Mouse (Mus musculus): ENCODE data around the gene AC129217.1. TPM values are rescaled to one million over a fixed set of nuclear protein-coding genes. Genes with fewer than 3 reads are reported as not detected.
"Not testable (repeated sequence)": the region's sequence is repeated elsewhere in the genome, so short reads cannot be mapped to it uniquely, and the experiment has no call there.

AC129217.1 gene
- polyA plus RNA-seq, 1 experiment from 2014 or later = not detected

DNA sequence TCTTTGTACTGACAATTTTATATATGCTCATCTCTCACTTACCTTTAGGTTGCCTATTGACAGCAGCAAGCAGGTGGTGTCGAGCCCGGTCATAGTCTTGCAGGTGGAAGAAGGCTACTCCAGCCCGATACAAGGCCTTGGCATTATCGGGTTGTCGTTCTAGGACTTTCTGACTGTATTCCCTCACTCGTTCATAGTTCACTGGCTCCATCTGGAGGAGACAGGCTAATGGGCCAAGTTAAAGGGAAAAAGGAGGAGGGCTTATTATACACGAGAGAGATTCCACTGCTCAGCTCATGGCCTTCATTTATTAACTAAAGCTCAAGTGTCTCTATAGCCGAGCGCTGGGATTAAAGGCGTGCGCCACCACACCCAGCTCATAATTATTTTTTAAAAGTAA is 13.8 kb upstream of the AC129217.1 start:
- Histone ChIP-seq H3K27ac (replicated peaks) (no peak overlapping the region), H3K4me3 (no peak overlapping the region), H3K9me3 (no peaks in the 10 kb centered on the region), H3K4me1 (peaks cover 29% of the 10 kb centered on the region), H3K27me3 (replicated peaks; ENCODE audit: low read depth, poor library complexity, severe bottlenecking) (no peaks in the 10 kb centered on the region), H3K36me3 (replicated peaks) (peaks cover 69% of the 10 kb centered on the region)
- DNase-seq (ENCODE audit: low spot score) = no peak
- 88% methylated on average over 11 of the region's 11 CpGs for WGBS

DNA sequence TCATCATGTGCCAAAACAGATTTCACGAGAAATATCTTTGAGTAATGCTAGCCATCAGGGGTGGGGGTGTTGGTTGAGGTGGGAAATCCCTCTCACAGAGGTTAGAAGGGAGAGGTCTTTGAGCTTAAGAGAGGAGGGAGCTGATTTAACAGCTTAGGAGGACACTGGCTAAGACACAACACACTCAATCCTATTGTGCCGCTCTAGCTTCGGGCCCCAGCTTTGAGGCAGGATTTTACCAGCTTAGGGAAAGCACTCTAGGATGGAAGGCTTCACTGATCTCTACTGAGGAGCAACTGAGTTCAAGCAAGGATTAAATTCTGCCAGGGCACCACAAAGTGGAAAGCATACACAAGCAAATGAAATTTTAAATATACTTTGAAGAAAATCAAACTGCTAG is 12.6 kb upstream of the AC129217.1 start:
- Histone ChIP-seq H3K4me1 (peaks cover 37% of the 10 kb centered on the region), H3K4me3 (peak overlapping the region; percentile 100), H3K9me3 (no peaks in the 10 kb centered on the region), H3K36me3 (replicated peaks) (peaks cover 60% of the 10 kb centered on the region), H3K27ac (replicated peaks) (no peak overlapping the region), H3K27me3 (replicated peaks; ENCODE audit: low read depth, poor library complexity, severe bottlenecking) (no peaks in the 10 kb centered on the region)
- DNase-seq (ENCODE audit: low spot score) = no peak
- WGBS = 81% methylated on average over 3 of the region's 3 CpGs

DNA sequence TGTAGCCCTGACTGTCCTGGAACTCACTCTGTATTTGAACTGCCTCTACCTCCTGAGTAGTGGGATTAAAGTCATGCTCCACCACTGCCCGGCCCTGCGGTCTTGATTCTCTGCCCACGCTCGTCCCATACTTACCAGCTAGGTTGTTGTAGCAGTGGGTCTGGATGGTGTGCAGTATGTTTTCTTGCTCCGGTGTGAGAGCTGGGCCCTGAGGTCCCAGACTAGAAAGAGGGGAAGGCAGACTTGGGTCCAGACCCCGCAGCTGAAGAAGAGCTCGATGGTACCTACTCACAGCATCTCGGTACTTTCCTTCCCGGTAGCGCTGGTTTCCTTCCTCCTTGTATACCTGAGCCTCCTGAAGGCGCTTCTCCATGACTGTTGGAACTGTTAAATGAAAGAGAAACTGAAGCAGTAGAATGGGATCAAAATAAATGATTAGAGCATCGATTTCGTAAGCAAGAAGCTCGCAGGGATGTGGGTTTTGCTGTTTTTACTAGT is 11.2 kb upstream of the AC129217.1 start:
- WGBS = 38% methylated on average over 14 of the region's 14 CpGs

DNA sequence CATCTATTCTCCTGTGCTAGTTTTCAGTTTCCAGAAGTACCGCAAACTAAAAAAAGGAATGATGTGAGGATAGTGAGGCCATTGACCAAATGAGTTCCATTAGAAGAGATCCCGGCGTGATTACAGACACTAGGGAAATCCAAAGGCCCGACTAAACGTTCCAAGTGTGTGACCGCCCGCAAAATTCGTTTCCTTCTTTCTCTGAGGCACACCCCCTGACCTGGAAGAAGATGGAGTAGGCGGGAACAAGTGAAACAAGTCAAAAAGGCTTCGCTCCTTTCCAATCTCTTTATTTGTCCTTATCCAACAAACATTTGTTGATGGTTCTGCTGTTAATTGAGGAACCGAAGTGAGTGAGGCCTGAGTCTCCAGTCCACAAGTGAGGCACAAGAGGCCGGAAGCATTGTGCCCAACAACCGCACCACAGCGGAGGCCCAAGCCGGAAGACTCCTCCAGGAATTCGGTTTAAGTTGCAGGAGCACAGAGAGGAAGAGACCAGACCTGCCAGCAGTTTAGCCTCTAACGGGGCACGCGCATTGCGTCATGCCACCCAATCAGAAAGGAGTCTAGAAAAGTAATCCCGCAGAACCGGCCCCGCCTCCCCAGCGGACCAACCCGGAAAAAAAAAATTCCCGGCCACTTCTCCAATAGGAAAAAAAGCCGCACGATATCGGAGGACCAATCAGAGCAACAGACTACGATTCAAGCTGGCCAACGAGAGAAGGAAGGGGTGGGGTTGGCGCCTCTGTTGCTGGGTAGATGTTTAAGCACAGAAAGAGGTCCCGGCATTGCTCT is 10.6 kb upstream of the AC129217.1 start, which contains the start of gene Ttc9c:
TSS of gene Ttc9c (minus strand) at position 533 of the 795 bp plus-strand sequence.
- Histone ChIP-seq H3K4me3 (peak within 1 kb of the TSS; percentile 100), H3K27ac (replicated peaks) (peak within 1 kb of the TSS; percentile 97), H3K36me3 (replicated peaks) (peaks cover 58% of the 10 kb centered on the region), H3K27me3 (replicated peaks; ENCODE audit: low read depth, poor library complexity, severe bottlenecking) (no peaks in the 10 kb centered on the region), H3K9me3 (no peaks in the 10 kb centered on the region), H3K4me1 (peaks cover 48% of the 10 kb centered on the region)
- peak; percentile 97 for DNase-seq (ENCODE audit: low spot score)
- under 1% methylated on average over 33 of the region's 33 CpGs for WGBS

More for the DNA sequence above, 11.2 kb upstream of the AC129217.1 start:
- H3K27me3 ChIP-seq (replicated peaks; ENCODE audit: low read depth, poor library complexity, severe bottlenecking) = no peaks in the 10 kb centered on the region
- H3K4me1 ChIP-seq = peaks cover 48% of the 10 kb centered on the region
- no peak for DNase-seq (ENCODE audit: low spot score)
- H3K27ac ChIP-seq (replicated peaks) = peak overlapping the region; percentile 97
- H3K36me3 ChIP-seq (replicated peaks) = peaks cover 58% of the 10 kb centered on the region
- no peaks in the 10 kb centered on the region for H3K9me3 ChIP-seq
- H3K4me3 ChIP-seq = peak overlapping the region; percentile 100

DNA sequence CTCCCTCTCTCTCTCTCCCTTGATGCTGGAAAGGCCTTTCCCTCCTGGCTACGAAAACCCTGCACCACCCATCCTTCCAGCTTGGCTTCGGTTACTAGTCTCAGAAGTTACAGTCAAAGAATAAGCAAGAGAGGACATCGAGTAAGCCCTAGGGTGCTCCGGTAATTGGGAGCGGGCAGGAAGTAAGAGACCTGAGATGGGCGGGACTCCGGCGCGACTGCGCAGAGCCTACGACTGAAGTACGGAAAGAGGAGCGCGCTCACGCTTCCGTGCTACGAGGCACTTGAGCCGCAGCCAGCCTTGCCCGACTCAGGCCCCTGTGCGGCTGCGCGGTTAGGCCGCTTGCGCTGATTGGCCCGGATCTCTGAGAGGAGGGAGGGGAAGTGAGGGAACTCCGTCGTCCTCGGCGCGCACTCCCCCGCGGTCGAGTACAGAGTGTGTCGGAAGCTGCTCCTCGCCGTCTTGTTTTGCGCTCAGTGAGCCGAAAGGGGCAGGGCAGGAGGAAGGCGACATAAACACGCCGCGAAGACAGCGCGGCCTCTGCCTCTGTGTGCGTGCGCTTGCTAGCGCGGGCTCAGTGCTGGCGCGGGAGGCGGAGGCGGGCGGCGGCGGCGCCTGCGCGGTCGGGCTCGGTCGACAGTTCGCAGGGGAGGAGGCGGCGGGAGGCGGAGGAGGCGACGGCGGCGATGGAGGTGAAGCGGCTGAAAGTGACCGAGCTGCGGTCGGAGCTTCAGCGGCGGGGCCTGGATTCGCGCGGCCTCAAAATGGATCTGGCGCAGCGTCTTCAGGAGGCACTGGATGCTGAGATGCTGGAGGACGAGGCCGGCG is 9.8 kb upstream of the AC129217.1 start, which contains the start of gene Hnrnpul2:
TSS of gene Hnrnpul2 (plus strand) at position 415 of the 828 bp plus-strand sequence.
- peaks cover 48% of the 10 kb centered on the region for H3K4me1 ChIP-seq
- under 1% methylated on average over 83 of the region's 83 CpGs for WGBS
- no peaks in the 10 kb centered on the region for H3K27me3 ChIP-seq (replicated peaks; ENCODE audit: low read depth, poor library complexity, severe bottlenecking)
- H3K4me3 ChIP-seq = peak within 1 kb of the TSS; percentile 100
- H3K27ac ChIP-seq (replicated peaks) = peak within 1 kb of the TSS; percentile 97
- no peaks in the 10 kb centered on the region for H3K9me3 ChIP-seq
- H3K36me3 ChIP-seq (replicated peaks) = peaks cover 58% of the 10 kb centered on the region
- peak; percentile 98 for DNase-seq (ENCODE audit: low spot score)

DNA sequence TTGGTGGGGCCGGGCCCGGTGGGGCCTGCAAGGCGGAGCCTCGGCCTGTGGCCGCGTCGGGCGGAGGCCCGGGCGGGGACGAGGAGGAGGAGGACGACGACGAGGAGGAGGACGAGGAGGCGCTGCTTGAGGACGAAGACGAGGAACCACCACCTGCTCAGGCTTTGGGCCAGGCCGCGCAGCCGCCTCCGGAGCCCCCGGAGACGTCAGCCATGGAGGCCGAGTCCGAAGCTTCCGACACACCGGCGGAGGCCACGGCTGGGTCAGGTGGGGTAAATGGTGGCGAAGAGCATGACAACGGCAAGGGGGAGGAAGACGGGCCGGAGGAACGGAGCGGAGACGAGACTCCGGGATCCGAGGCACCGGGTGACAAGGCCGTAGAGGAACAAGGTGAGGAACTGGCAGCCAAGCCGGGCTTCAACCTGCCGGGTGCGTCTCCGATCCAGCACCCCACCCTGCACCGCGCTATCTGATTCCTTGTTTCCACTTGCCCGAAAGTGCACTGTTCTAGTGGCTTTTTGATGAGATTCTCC is 9.1 kb upstream of the AC129217.1 start:
- Histone ChIP-seq H3K27ac (replicated peaks) (peak overlapping the region; percentile 97), H3K4me3 (peak overlapping the region; percentile 100), H3K9me3 (no peaks in the 10 kb centered on the region), H3K4me1 (peaks cover 46% of the 10 kb centered on the region), H3K27me3 (replicated peaks; ENCODE audit: low read depth, poor library complexity, severe bottlenecking) (no peaks in the 10 kb centered on the region), H3K36me3 (replicated peaks) (peaks cover 58% of the 10 kb centered on the region)
- under 1% methylated on average over 48 of the region's 48 CpGs for WGBS
- DNase-seq (ENCODE audit: low spot score) = no peak

DNA sequence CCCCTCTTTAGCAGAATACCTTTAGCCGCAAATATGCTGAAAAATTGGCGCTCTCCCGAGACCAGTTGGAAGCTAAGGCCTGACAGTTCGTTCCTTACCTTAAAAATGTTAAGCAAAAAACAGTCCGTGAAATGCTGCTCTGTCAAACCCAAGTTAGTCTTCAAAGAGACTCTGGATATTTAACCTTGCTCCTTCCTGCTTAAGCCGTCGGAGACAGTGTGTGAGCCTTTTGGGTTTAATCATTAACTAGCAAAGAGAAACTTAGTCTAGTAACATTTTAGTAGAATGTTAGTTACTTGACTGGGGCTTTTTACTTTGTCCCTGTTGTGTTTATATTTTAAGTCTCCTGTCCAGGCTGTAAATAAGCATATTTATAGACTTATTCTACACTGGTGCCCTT is 8.4 kb upstream of the AC129217.1 start:
- Histone ChIP-seq H3K36me3 (replicated peaks) (peaks cover 59% of the 10 kb centered on the region), H3K9me3 (no peaks in the 10 kb centered on the region), H3K4me3 (peak overlapping the region; percentile 100), H3K4me1 (peaks cover 41% of the 10 kb centered on the region), H3K27me3 (replicated peaks; ENCODE audit: low read depth, poor library complexity, severe bottlenecking) (no peaks in the 10 kb centered on the region), H3K27ac (replicated peaks) (peak overlapping the region; percentile 97)
- DNase-seq (ENCODE audit: low spot score) = no peak
- 4% methylated on average over 7 of the region's 7 CpGs for WGBS

DNA sequence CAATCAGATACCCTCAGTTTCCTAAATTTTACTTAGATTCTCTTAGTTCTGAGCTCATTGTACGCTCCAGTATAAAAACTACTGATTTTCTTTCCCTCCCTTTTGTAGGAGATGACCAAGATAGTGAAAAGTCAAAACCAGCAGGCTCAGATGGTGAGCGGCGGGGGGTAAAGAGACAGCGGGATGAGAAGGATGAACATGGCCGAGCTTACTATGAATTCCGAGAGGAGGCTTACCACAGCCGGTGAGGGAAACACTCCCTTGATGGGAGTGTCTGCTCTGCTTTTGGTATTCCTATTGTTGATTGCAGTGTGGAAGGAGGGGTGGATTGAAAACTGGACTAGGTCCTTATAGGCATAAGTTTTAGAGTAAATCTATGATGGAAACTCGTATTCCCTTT is 6.9 kb upstream of the AC129217.1 start:
- Histone ChIP-seq H3K27ac (replicated peaks) (no peak overlapping the region), H3K4me3 (peak overlapping the region; percentile 100), H3K36me3 (replicated peaks) (peaks cover 63% of the 10 kb centered on the region), H3K9me3 (no peaks in the 10 kb centered on the region), H3K4me1 (peaks cover 28% of the 10 kb centered on the region), H3K27me3 (replicated peaks; ENCODE audit: low read depth, poor library complexity, severe bottlenecking) (no peaks in the 10 kb centered on the region)
- WGBS = 79% methylated on average over 8 of the region's 8 CpGs
- DNase-seq (ENCODE audit: low spot score) = no peak

DNA sequence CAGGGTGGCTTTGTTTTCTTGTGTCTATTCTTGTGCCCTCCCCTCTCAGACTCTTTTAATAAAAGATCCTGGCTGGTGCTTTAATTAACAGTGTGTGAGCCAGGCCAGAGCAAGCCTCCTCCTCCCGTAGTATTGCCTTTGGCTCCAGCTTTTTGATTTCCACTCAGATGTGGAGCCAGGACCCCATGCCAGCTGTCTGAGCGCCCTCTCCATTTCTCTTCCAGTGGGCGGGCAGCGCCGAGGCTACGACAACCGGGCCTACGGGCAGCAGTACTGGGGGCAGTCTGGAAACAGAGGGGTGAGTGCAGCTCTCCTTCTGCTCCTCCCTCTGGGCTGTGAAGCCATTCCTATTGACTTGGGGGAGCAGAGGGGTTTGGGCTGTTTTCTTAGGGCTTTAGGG is 1.1 kb downstream of the AC129217.1 start:
- Histone ChIP-seq H3K4me1 (no peaks in the 10 kb centered on the region), H3K36me3 (replicated peaks) (peaks cover 100% of the 10 kb centered on the region), H3K4me3 (no peak overlapping the region), H3K9me3 (no peaks in the 10 kb centered on the region), H3K27me3 (replicated peaks; ENCODE audit: low read depth, poor library complexity, severe bottlenecking) (no peaks in the 10 kb centered on the region), H3K27ac (replicated peaks) (no peak overlapping the region)
- 95% methylated on average over 8 of the region's 8 CpGs for WGBS
- DNase-seq (ENCODE audit: low spot score) = no peak

DNA sequence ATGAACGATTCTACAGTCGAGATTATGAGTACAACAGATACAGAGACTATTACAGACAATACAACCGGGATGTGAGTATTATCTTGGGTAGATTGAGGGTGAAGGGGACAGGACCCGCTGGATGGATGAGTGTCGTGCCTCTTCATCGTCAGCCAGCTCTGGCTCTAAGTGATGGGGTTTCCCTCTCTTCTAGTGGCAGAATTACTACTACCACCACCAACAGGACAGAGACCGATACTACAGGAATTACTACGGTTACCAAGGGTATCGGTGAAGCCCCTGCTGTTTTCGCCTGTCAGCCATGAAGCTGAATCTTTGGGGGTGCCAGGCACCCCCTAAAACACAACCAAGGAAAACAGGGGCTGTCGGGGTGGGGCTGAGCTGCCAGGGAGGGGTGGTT is 1.7 kb downstream of the AC129217.1 start:
- no peak for DNase-seq (ENCODE audit: low spot score)
- Histone ChIP-seq H3K9me3 (no peaks in the 10 kb centered on the region), H3K4me1 (no peaks in the 10 kb centered on the region), H3K27ac (replicated peaks) (no peak overlapping the region), H3K4me3 (no peak overlapping the region), H3K36me3 (replicated peaks) (peaks cover 100% of the 10 kb centered on the region), H3K27me3 (replicated peaks; ENCODE audit: low read depth, poor library complexity, severe bottlenecking) (no peaks in the 10 kb centered on the region)
- WGBS = 84% methylated on average over 11 of the region's 11 CpGs

DNA sequence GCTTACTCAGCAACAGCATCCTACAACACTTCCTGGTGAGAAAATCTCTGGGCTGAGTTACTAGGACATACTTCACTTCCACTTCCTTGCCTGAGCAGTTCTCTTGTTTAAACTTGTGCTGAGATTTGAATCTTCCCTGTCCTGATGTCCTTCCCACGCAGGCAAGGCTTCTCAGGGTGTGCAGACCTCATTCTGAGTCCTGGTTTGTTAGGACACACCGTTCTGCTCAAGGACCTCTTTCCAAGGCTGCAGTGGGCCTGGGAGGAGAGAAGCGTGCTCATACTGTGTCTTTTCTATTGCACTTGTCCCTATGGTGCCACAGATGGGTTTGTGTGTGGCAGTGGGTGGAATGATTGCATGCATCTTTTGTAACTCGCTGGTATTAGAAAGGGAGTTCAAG is 3.4 kb downstream of the AC129217.1 start:
- no peak for DNase-seq (ENCODE audit: low spot score)
- Histone ChIP-seq H3K9me3 (no peaks in the 10 kb centered on the region), H3K4me3 (no peak overlapping the region), H3K36me3 (replicated peaks) (peaks cover 86% of the 10 kb centered on the region), H3K4me1 (peaks cover 8% of the 10 kb centered on the region), H3K27ac (replicated peaks) (no peak overlapping the region), H3K27me3 (replicated peaks; ENCODE audit: low read depth, poor library complexity, severe bottlenecking) (no peaks in the 10 kb centered on the region)
- WGBS = 94% methylated on average over 4 of the region's 4 CpGs

DNA sequence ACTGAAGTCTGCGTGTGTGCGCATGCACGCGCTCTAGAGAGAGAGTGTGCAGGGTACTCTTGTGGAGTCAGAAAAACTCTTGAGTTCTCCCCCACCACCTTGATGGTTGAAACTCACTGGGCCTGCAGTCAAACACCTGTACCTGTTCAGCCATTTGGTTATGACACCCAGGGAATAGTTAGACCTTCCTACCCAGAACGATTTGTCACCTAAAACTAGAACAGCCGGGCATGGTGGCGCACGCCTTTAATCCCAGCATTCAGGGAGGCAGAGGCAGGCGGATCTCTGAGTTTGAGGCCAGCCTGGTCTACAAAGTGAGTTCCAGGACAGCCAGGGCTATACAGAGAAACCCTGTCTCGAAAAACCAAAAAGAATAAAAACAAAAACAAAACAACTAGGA is 6.8 kb downstream of the AC129217.1 start:
- Histone ChIP-seq H3K4me1 (peaks cover 39% of the 10 kb centered on the region), H3K36me3 (replicated peaks) (peaks cover 54% of the 10 kb centered on the region)
- not testable (repeated sequence) for H3K27ac ChIP-seq (replicated peaks); H3K9me3 ChIP-seq; H3K4me3 ChIP-seq; H3K27me3 ChIP-seq (replicated peaks; ENCODE audit: low read depth, poor library complexity, severe bottlenecking); DNase-seq (ENCODE audit: low spot score)
- WGBS = 96% methylated on average over 10 of the region's 10 CpGs
